Mouse (Mus musculus): ENCODE measurements around the gene Adamts8.

GRCm38 (mm10) chr9:30918466-30919356, 23.7 kb upstream of the Adamts8 start:
- TF ChIP-seq EP300 (optimal IDR thresholded peaks at IDR 0.05) = no peak
- TF ChIP-seq CTCF (IDR thresholded peaks at IDR 0.05; ENCODE audit: low read depth) = no peak
